Comparison of ENCODE assay signal across 12 mouse cellular contexts in genomic region chr2:36204595-36204994, GRCm38 (mm10).
"Had no signal": no experiment of that assay in that cellular context is flagged by ENCODE, and none has a peak within 500 bp of the region (broad histone marks: within the 10 kb centered on the region; RNA-seq: fewer than 3 reads in every experiment).

No protein-coding gene starts in this region.

- H3K36me3 ChIP-seq: limb, embryonic 13.5 days; midbrain, embryonic 13.5 days; neural tube, embryonic 12.5 days had no signal

- ATAC-seq: intestine, postnatal 0 days; midbrain, embryonic 13.5 days had no signal

- H3K27ac ChIP-seq: kidney, postnatal 0 days; limb, embryonic 13.5 days; midbrain, embryonic 13.5 days; neural tube, embryonic 12.5 days; stomach, postnatal 0 days had no signal

- H3K4me3 ChIP-seq: layer of hippocampus, adult 2 months; midbrain, embryonic 13.5 days; neural tube, embryonic 12.5 days had no signal

- DNase-seq: kidney, adult 8-10 months; kidney, postnatal 4 days; left cerebral cortex, postnatal 4 days; lung, adult 18-20 months; thymus, postnatal 14 days had no signal

- H3K9me3 ChIP-seq: limb, embryonic 13.5 days; midbrain, embryonic 13.5 days; neural tube, embryonic 12.5 days had no signal

- H3K9ac ChIP-seq: limb, embryonic 13.5 days; midbrain, embryonic 13.5 days; neural tube, embryonic 12.5 days had no signal
